Comparison of ENCODE assay signal across 21 mouse cellular contexts in the genomic region with DNA sequence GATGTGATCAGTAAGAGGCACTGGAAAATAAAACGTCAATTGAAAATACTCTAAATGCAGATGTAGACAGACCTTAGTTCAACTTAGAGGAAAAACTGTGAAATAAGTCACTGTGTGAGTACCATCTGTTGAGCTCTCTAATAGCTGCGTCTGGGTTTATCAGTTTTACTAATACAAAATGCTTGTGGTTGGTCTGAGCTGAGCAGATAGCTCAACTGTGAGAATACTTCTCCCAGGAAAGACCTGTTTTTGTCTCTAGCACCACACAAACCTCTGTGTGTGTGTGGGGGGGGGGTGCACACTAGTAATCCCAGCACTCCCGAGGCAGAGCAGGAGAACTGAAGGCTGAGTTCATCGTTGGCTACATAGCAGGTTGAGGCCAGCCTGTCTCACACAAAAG.
"Had no signal": no experiment of that assay in that cellular context is flagged by ENCODE, and none has a peak within 500 bp of the region (broad histone marks: within the 10 kb centered on the region; RNA-seq: fewer than 3 reads in every experiment).

No protein-coding gene starts in this region.

- H3K27ac ChIP-seq: kidney, postnatal 0 days; layer of hippocampus, adult 2 months; lung, embryonic 15.5 days; midbrain, embryonic 10.5 days; midbrain, embryonic 13.5 days; neural tube, embryonic 13.5 days had no signal

- ATAC-seq: intestine, embryonic 16.5 days; midbrain, embryonic 13.5 days; midbrain, embryonic 16.5 days had no signal

- H3K4me2 ChIP-seq: lung, embryonic 15.5 days; midbrain, embryonic 13.5 days; neural tube, embryonic 13.5 days had no signal

- H3K9ac ChIP-seq: lung, embryonic 15.5 days; midbrain, embryonic 13.5 days; neural tube, embryonic 13.5 days had no signal

- H3K4me1 ChIP-seq: lung, embryonic 15.5 days; midbrain, embryonic 10.5 days; midbrain, embryonic 13.5 days; neural tube, embryonic 13.5 days had no signal

- H3K9me3 ChIP-seq: lung, embryonic 15.5 days; midbrain, embryonic 10.5 days; midbrain, embryonic 13.5 days; neural tube, embryonic 13.5 days had no signal

- H3K36me3 ChIP-seq: lung, embryonic 15.5 days; midbrain, embryonic 10.5 days; midbrain, embryonic 13.5 days had no signal

- DNase-seq: kidney, adult 18-20 months; kidney, adult 9 months; kidney, postnatal 25 days; layer of hippocampus, adult 9-11 months; lung, adult 18-20 months; lung, postnatal 10 days; lung, postnatal 4 days; retina, postnatal 1 day; right cerebral cortex, postnatal 25 days; thymus, adult 2 months; thymus, postnatal 14 days; thymus, postnatal 4 days had no signal

- H3K4me3 ChIP-seq: layer of hippocampus, adult 2 months; lung, embryonic 15.5 days; midbrain, embryonic 10.5 days; midbrain, embryonic 13.5 days; myocyte; neural tube, embryonic 13.5 days had no signal

- H3K27me3 ChIP-seq: lung, embryonic 15.5 days; midbrain, embryonic 13.5 days; neural tube, embryonic 13.5 days had no signal
